Mouse (Mus musculus) heart, adult 11 months (tissue): ENCODE measurements at regions not wholly inside any gene's neighbourhood (a gene's known extent, or its start where the extent isn't known, plus 50 kb on each side); places are given as distances from the start of the nearest gene placed in this dataset.
A peak's percentile ranks its signal among the peaks of the same experiment; 100 is the strongest.

Experiments used
- DNase-seq: peaks from one replicate; pipeline ENCODE4 v3.0.0; 2022

DNA sequence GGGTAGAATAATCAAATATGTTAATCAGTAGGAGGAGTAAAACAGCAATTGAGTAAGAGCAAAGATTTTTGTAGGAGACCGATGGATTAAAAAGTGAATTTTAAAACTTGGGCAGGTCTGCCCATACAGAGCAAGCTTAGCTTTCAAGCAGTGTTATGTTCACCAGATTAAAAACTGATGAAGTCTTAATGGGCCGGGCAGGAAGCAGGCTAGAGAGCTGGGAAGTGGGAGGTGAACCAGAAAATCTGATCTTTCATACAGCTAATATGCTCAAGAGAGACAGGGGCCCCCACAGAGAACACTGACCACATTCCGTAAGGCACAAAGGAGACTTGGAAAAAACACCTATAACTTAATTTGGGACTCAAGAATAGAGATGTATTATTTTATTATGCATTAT lies 316.4 kb upstream of the Adgrl2 start:
- DNase-seq: peak; percentile 71

GRCm38 (mm10) chr3:149306291-149306690 lies 315.9 kb upstream of the Adgrl2 start:
- DNase-seq: peak; percentile 56

GRCm38 (mm10) chr3:149305440-149305839 lies 315.1 kb upstream of the Adgrl2 start:
- peak; percentile 12 for DNase-seq

DNA sequence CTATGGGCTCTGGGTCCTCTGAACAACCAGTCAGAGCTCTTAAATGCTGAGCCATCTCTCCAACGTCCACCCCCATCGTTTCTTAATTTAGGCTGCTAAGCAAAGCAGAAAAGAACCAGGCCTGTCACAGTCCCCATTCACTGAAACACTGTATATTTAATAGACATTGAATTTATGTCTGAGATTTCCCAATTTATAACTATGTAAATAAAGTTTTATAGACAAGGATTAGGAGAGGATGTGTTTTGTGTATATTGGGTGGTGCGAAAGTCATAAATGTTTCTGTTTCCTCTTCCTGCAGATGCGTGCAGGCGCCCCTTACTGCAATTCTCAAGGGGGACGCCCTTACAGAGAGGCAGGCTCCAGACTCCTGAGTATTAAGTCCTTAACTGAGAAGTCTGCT lies 314.7 kb upstream of the Adgrl2 start:
- DNase-seq: peak; percentile 39

GRCm38 (mm10) chr3:149303418-149303817 lies 313.1 kb upstream of the Adgrl2 start:
- peak; percentile 86 for DNase-seq

GRCm38 (mm10) chr3:149300002-149300401 lies 309.6 kb upstream of the Adgrl2 start:
- DNase-seq: peak; percentile 62

DNA sequence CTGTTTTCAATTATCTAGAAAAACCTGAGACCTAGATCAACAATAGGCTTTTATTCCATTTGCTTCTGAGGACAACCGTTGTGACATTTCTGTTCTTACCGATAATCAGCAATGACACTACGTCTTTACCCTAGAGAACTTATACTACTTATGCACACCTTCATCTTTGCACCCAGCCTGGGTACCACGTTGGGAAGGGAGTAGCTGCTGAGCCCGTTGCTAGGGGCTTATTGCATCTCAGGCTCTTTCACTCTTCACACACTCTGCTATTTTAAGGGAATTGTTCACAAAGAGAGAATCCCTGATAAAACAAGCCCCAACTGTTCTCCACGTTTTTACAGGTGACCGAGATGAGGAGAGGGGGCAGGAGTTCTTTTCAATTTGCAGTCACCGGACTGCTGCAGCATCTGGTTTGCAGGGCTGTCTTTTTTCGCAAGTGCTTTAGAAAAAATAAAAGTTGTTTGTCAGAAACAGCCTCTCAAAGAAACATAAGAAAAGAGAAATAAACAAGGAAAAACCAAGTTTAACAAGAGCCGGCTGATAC lies 306.1 kb upstream of the Adgrl2 start:
- peak; percentile 76 for DNase-seq

DNA sequence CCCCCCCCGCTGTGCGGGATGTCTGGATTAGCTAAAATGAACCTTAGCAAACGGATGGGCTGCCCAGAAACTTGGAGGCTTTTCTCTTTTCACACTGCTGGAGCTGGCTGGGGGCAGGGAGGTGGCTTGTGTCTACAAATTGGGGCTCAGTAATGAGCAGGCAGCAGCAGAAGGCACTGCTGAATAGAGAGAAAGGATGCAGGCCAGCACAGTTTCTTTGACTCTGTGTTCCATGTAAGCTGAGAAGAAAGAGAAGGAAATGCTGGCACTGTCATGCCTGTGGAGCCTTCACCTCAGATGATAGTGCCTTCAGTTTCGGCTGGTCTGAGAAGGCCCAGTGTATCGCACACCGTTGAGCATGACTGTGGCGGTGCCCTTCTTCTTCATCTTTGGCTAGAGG lies 305.6 kb upstream of the Adgrl2 start:
- DNase-seq: peak; percentile 35

DNA sequence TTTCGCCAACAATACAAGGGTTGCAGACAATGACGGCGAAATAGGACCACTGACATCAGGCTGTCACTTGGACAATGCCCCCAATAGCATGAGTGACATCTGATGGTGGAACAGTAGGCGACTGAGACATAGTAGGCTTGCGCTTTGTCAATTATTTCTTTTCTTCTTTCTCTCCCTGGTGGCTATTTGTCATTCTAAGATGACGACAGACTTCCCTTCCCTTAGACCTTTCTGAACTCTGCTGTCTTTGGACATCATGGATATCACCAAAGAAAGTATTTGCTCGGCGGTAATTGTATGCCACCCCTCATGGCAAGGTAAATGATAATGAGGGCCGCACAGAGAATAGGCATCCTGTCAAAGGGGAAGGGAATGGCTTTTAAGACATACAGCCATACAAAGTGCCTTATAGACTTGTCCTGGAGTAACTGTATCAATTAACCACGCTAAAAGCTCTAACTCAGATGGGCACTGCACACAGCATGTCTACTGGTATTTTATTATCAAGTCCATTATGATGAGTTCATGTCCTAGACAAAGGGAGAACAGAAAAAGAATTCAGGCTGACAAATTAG lies 305.0 kb upstream of the Adgrl2 start:
- peak; percentile 35 for DNase-seq

DNA sequence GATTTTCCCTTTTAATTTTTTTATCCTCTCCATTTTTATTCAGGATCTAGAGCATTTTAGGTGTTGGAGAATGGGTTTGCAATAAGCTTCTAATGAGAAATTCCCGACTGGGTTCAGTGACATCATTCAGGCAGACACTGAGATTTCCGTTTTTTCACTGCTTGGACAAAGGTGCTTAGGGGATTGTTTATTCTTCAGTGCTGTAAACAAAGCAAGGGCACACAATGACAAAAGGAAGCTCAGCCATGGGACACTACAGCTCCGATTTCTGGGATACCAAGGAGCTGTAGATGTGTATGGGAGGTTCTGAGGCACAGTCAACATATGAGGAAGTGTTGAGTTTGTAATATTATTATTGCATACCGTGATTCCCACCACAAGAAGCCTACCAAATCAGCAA lies 304.1 kb upstream of the Adgrl2 start:
- DNase-seq: peak; percentile 52

GRCm38 (mm10) chr3:149292459-149292858 lies 302.1 kb upstream of the Adgrl2 start:
- DNase-seq: peak; percentile 19

GRCm38 (mm10) chr3:149291473-149291872 lies 301.1 kb upstream of the Adgrl2 start:
- peak; percentile 83 for DNase-seq

- peak; percentile 58 for DNase-seq
These were observed 299.9 kb upstream of the Adgrl2 start for GRCm38 (mm10) chr3:149290228-149290627.

DNA sequence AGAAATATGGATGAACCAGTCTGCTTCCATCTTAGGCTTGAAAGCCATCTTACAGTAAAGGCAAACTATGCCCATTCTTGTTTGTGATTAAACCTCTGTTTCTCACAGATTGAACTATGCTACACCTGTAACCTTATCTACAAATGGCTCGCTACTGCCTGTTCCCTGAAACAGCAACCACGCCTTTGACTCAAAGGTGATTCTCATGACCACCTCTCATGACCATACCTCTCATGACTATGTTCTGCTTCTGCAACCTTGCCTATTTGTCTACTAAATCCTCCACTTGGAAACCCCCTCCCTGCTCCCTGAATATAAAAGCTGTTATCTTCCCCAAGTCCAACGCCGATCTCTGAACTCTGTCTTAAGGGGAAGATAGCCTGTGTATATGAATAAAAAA lies 296.7 kb upstream of the Adgrl2 start:
- DNase-seq: peak; percentile 61

DNA sequence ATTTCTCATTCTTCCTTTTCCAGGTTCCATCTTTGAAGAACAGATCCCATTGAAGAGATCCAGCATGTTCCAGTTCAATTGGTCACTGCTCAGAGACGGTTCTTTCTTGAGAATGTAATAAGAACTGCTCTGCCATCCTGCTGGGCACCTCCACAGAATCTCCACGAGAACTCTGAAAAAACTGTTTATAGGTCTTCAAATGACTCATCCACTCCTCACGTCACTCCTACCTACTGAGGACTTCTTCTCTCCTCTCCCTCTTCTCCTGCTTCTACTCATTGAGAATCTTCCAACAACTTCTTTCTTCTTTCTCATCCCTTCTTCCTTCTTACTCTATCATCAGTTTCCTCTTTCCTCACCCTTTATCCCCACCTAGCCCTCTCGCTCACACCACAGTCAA lies 294.6 kb upstream of the Adgrl2 start:
- DNase-seq: peak; percentile 8

DNA sequence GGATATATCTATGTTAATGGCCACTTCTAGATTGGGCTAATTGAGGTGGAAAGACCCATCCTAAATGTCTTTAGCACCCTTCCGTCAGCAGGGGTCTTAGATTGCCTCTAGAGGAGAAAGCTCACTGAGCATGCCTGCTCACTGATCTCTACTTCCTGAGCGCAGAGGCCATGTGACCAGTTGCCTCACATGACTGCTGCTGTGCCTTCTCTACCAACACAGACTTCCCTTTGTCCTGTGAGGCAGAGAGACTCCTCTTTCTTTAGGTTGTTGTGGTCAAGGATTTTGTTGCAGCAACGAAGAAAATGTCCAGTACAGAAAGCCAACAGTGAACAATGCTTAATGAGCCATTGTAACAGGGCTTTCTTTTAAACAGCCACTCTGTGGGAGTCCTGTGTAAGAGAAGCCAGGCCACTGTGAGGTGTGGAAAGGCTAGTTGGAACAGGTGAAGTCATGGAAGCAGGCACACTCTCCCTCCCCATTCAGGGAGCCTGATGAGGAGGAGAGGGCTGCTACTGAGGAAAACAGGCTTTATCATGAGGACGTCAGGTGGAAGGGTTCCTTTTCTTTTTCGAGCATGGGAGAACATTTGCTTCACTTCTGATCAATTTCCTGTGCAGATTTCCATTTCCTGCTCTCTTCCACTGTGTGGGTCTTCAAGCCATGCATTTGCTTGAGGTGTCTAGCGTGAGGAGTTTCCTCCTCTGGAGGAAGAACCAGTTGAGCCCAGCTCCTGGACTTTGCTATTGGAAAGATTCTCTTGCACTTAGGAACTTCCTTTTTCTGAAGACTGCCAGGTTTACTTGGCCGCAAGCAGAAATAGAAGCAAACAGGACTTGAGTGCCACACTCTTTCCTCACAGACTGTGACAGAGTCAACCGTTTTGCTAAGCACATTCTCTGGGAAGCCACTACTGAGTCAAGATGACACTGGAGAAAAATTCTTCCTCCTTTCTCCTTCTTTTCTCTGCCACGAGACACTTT lies 290.7 kb upstream of the Adgrl2 start:
- peak; percentile 79 for DNase-seq

GRCm38 (mm10) chr3:149279338-149279737 lies 289.0 kb upstream of the Adgrl2 start:
- DNase-seq: peak; percentile 1

GRCm38 (mm10) chr3:149277812-149278211 lies 287.5 kb upstream of the Adgrl2 start:
- DNase-seq: no peak

GRCm38 (mm10) chr3:149275478-149276132 lies 285.2 kb upstream of the Adgrl2 start:
- peak; percentile 64 for DNase-seq

- DNase-seq: no peak
These were observed 284.6 kb upstream of the Adgrl2 start for GRCm38 (mm10) chr3:149274987-149275386.

GRCm38 (mm10) chr3:149273993-149274692 lies 283.8 kb upstream of the Adgrl2 start:
- peak; percentile 78 for DNase-seq

DNA sequence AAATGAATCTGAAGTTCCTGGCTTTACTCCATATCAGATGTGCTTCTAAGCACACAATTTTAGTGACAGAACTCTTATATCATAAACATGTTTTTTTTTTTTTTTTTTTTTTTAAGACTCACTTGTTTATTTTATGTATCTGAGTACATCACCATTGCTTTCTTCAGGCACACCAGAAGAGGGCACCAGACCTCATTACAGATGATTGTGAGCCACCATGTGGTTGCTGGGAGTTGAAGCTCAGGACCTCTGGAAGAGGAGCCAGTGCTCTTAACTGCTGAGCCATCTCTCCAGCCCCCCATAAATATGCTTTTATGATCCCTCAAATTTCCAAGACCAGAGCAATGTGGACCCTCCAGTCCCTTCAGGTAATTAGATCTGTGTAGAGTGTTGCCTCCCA lies 280.1 kb upstream of the Adgrl2 start:
- peak; percentile 61 for DNase-seq
